Mouse (Mus musculus): Measurements from ENCODE around the gene Olfr1432. TPM values are rescaled to one million over a fixed set of nuclear protein-coding genes. Genes with fewer than 3 reads are reported as not detected.

The Olfr1432 gene
- not detected for polyA plus RNA-seq (2012; fragmentation: generic; extraction: Trizol)

DNA sequence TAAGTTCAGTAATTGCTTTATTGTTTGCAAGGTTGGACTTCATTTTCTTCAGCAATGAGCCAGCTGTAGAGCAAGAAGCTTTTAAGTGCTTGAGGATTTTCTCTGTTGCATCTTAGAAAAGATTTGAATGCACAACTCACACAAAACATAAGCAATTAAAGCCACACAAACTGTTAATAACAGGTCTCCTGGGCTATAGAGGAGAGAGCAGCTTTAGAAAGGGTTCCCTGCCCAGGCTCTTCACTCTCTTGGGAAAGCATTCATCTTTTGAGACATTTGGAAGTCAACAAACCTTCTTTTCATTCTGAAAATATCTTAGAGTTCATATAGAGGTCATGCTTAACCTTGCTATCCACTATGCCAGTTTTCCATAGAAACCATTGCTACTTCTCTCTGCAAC lies at the start of gene Olfr1432:
TSS of gene Olfr1432 (minus strand) at position 101 of the 400 bp plus-strand sequence.

DNA sequence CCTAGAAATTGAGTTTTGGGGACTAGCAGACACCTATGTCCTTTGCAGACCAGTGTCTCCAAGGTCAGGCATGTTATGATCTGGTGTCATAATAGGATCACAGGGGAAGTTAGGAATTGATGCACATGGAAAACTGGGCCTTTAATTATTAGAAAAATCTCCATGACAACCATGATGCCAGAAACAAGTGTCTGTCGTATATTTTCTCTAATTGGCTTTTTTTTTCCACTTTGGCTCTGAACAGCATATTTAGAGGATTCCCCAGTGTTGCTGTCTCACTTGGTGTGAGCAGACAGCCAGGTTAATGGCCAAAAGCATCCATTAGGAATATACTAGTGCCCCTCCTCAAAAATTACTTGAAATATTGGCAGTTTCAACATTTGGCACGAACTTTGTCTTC lies 47.2 kb upstream of the Olfr1432 start, which contains the start of gene Olfr1434:
TSS of gene Olfr1434 (plus strand) at position 301 of the 400 bp plus-strand sequence.

DNA sequence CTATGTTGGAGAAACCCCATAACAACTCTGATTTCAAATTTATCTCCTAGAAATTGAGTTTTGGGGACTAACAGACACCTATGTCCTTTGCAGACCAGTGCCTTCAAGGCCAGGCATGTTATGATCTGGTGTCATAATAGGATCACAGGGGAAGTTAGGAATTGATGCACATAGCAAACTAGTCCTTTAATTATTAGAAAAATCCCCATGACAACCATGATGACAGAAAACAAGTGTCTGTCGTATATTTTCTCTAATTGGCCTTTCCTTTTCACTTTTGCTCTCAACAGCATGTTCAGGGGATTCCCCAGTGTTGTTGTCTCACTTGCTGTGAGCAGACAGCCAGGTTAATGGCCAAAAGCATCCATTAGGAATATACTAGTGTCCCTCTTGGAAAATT lies 28.3 kb upstream of the Olfr1432 start, which contains the start of gene Olfr235:
TSS of gene Olfr235 (plus strand) at position 301 of the 400 bp plus-strand sequence.

DNA sequence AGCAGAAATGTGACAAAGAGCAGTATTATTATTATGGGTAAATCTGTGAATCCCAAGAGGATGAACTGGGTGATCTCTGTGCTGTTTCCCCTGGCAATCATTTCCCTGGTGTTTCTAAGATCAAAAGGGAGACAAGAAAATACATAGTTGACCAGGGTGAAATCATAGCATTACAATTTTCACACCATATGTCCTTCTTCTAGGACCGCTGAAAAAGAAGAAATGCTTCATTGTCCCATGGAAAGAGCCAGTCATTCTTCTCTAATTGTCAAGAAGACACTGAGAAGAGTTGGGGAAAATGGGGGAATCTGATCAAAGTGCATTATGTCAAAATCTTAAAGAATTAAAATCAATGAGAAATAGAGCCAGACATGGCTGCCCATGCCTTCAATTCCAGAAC lies 9.2 kb upstream of the Olfr1432 start, which contains the start of gene Olfr262:
TSS of gene Olfr262 (minus strand) at position 101 of the 400 bp plus-strand sequence.

DNA sequence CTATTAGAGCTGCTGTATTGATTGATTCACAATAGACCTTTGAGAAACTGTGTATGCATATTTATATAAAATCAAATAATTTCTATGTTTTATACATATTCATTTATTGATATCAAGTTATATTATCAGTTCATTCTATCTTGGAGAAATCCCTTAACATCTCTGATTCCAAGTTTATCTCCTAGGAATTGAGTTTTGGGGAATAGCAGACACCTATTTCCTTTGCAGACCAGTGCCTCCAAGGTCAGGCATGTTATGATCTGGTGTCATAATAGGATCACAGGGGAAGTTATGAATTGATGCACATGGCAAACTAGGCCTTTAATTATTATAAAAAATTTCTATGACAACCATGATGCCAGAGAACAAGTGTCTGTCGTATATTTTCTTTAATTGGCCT lies 32.1 kb downstream of the Olfr1432 start, which contains the start of gene Olfr1431:
TSS of gene Olfr1431 (plus strand) at position 301 of the 400 bp plus-strand sequence.

Other genes with a start within 250 kb of the Olfr1432 start
- gene Olfr1423, start 191.3 kb downstream of the Olfr1432 start, polyA plus RNA-seq (2012; fragmentation: generic; extraction: Trizol) = under 1 TPM in 1 of 2 experiments, not detected in 1; 0.02 TPM
- gene Olfr1424, start 169.9 kb downstream of the Olfr1432 start, polyA plus RNA-seq (2012; fragmentation: generic; extraction: Trizol) = not detected
- gene Olfr1425, start 154.9 kb downstream of the Olfr1432 start, polyA plus RNA-seq (2012; fragmentation: generic; extraction: Trizol) = not detected
- gene Olfr1426, start 140.6 kb downstream of the Olfr1432 start, polyA plus RNA-seq (2012; fragmentation: generic; extraction: Trizol) = not detected
- not detected for gene Olfr1427, start 129.3 kb downstream of the Olfr1432 start, polyA plus RNA-seq (2012; fragmentation: generic; extraction: Trizol)
- not detected for gene Olfr1428, start 116.7 kb downstream of the Olfr1432 start, polyA plus RNA-seq (2012; fragmentation: generic; extraction: Trizol)
- gene Olfr76, start 109.4 kb downstream of the Olfr1432 start, polyA plus RNA-seq (2012; fragmentation: generic; extraction: Trizol) = not detected
- gene Olfr1555-ps1, start 62.5 kb downstream of the Olfr1432 start, polyA plus RNA-seq (2012; fragmentation: generic; extraction: Trizol) = not detected
- gene Olfr1431, start 32.0 kb downstream of the Olfr1432 start, polyA plus RNA-seq (2012; fragmentation: generic; extraction: Trizol) = not detected
- gene Olfr262, start 9.1 kb upstream of the Olfr1432 start, polyA plus RNA-seq (2012; fragmentation: generic; extraction: Trizol) = not detected
- gene Olfr235, start 28.4 kb upstream of the Olfr1432 start, polyA plus RNA-seq (2012; fragmentation: generic; extraction: Trizol) = not detected
- not detected for gene Olfr1434, start 47.3 kb upstream of the Olfr1432 start, polyA plus RNA-seq (2012; fragmentation: generic; extraction: Trizol)
- not detected for gene Olfr1436, start 66.5 kb upstream of the Olfr1432 start, polyA plus RNA-seq (2012; fragmentation: generic; extraction: Trizol)
- gene Olfr1437, start 92.5 kb upstream of the Olfr1432 start, polyA plus RNA-seq (2012; fragmentation: generic; extraction: Trizol) = not detected
- gene Olfr1438-ps1, start 103.3 kb upstream of the Olfr1432 start, polyA plus RNA-seq (2012; fragmentation: generic; extraction: Trizol) = not detected
- not detected for gene Olfr1440, start 154.7 kb upstream of the Olfr1432 start, polyA plus RNA-seq (2012; fragmentation: generic; extraction: Trizol)
- gene Olfr1441, start 184.8 kb upstream of the Olfr1432 start, polyA plus RNA-seq (2012; fragmentation: generic; extraction: Trizol) = not detected
- gene Pfpl, start 195.3 kb upstream of the Olfr1432 start, polyA plus RNA-seq (2012; fragmentation: generic; extraction: Trizol) = not detected
- gene Mpeg1, start 228.2 kb upstream of the Olfr1432 start, polyA plus RNA-seq (2012; fragmentation: generic; extraction: Trizol) = under 1 TPM in 1 of 2 experiments, not detected in 1; 0.05 TPM